ENCODE assay signal across 10 mouse cellular contexts in the genomic region with DNA sequence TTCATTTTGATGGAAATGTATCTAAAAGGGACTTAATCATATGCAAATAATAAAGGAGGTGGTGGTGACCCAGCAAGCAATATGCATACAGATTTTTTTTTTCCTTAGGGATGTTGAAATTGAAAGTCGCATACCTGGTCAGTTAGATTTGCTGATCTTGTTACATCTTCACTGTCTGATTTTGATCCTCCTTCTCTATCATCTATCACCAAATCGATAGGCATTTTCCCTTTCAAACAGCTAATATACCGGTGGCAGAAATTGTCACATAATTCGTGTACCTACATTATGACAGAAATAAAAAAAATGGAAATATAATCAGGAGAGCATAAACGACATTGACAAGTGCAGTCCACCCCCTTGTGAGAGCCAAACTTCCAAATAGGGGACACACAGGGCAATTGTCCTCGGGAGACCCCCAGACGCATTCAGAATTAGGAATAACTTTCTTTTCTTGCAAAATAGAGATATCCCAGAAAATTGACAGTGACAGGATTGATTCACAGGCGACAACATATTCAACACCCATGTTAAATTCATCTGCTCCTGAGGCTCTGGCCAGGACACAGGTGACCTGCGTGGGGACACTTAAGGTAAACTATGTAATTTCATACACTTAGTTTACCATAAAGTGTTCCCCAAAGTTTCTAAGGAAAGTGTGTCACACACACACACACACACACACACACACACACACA. TPM values are rescaled to one million over a fixed set of nuclear protein-coding genes. Genes with fewer than 3 reads are reported as not detected.
DNase-seq lines count a peak whose midpoint lies in the region; ATAC-seq and TF ChIP-seq lines count a peak whose summit lies in the region.
"Had no signal": no experiment of that assay in that cellular context is flagged by ENCODE, and none has a peak within 500 bp of the region (broad histone marks: within the 10 kb centered on the region; RNA-seq: fewer than 3 reads in every experiment).

No protein-coding gene starts in this region.

- TF ChIP-seq POLR2A in cerebellum, adult 2 months (IDR thresholded peaks at IDR 0.05; ENCODE audit: borderline replicate concordance, insufficient read depth, low read length): no peak

- H3K4me1 ChIP-seq in cerebellum, adult 2 months (ENCODE audit: control insufficient read depth, insufficient read depth, low read length): peaks cover 14% of the 10 kb centered on the region
- peaks cover 25% of the 10 kb centered on the region for H3K4me1 ChIP-seq in liver, embryonic 11.5 days (replicated peaks; ENCODE audit: control insufficient read depth, insufficient read depth, low read length)
- peaks cover 74% of the 10 kb centered on the region for H3K4me1 ChIP-seq in hindbrain, embryonic 13.5 days (replicated peaks)
- peaks cover 62% of the 10 kb centered on the region for H3K4me1 ChIP-seq in neural tube, embryonic 12.5 days

- peak overlapping the region; percentile 33 for H3K4me3 ChIP-seq in cerebellum, adult 2 months (replicated peaks; ENCODE audit: insufficient read depth, low read depth, low read length)
- H3K4me3 ChIP-seq in liver, embryonic 11.5 days (ENCODE audit: low read depth, low read length): no peak overlapping the region; the same call in 1 of the 2 replicates
- H3K4me3 ChIP-seq in hindbrain, embryonic 13.5 days: peak overlapping the region; percentile 85
- peak overlapping the region; percentile 18 for H3K4me3 ChIP-seq in neural tube, embryonic 12.5 days

- ATAC-seq in liver, embryonic 11.5 days (replicated peaks; ENCODE audit: low FRiP score): no peak
- no peak for ATAC-seq in hindbrain, embryonic 13.5 days (ENCODE audit: low FRiP score)
- no peak for ATAC-seq in neural tube, embryonic 12.5 days (ENCODE audit: low FRiP score, low read depth)

- H3K27ac ChIP-seq in cerebellum, adult 2 months (ENCODE audit: insufficient read depth, low read length): peak overlapping the region; percentile 27; the same call in 1 of the 2 replicates
- H3K27ac ChIP-seq in liver, embryonic 11.5 days (ENCODE audit: low read depth, low read length): no peak overlapping the region
- peak overlapping the region; percentile 100 for H3K27ac ChIP-seq in hindbrain, embryonic 13.5 days
- no peak overlapping the region for H3K27ac ChIP-seq in neural tube, embryonic 12.5 days

- H3K9ac ChIP-seq in liver, embryonic 11.5 days (ENCODE audit: low read depth, low read length): no peak overlapping the region
- H3K9ac ChIP-seq in hindbrain, embryonic 13.5 days: peak overlapping the region; percentile 100
- peak overlapping the region; percentile 100 for H3K9ac ChIP-seq in neural tube, embryonic 12.5 days

- 17% methylated on average over 9 of the region's 9 CpGs for whole genome bisulfite sequencing in cerebellum, adult 2 months
- 54% methylated on average over 9 of the region's 9 CpGs for WGBS in liver, embryonic 11.5 days
- 17% methylated on average over 9 of the region's 9 CpGs for whole genome bisulfite sequencing in hindbrain, embryonic 13.5 days
- 22% methylated on average over 9 of the region's 9 CpGs for WGBS in neural tube, embryonic 12.5 days

- peak overlapping the region; percentile 55; the same call in 1 of the 2 replicates for H3K4me2 ChIP-seq in liver, embryonic 11.5 days
- peak overlapping the region; percentile 89 for H3K4me2 ChIP-seq in hindbrain, embryonic 13.5 days
- peak overlapping the region; percentile 92 for H3K4me2 ChIP-seq in neural tube, embryonic 12.5 days (replicated peaks)

- no peaks in the 10 kb centered on the region for H3K27me3 ChIP-seq in cerebellum, adult 2 months (ENCODE audit: control insufficient read depth, insufficient read depth, low read length)
- H3K27me3 ChIP-seq in liver, embryonic 11.5 days (replicated peaks; ENCODE audit: control insufficient read depth, insufficient read depth, low read length): no peaks in the 10 kb centered on the region
- no peaks in the 10 kb centered on the region for H3K27me3 ChIP-seq in hindbrain, embryonic 13.5 days
- no peaks in the 10 kb centered on the region for H3K27me3 ChIP-seq in neural tube, embryonic 12.5 days (replicated peaks)

- no peaks in the 10 kb centered on the region for H3K9me3 ChIP-seq in liver, embryonic 11.5 days (ENCODE audit: control insufficient read depth, low read length)
- H3K9me3 ChIP-seq in hindbrain, embryonic 13.5 days: no peaks in the 10 kb centered on the region
- no peaks in the 10 kb centered on the region for H3K9me3 ChIP-seq in neural tube, embryonic 12.5 days

- 0 out of 2 replicates have a peak, but pooled peaks cover 2% of the 10 kb centered on the region for H3K36me3 ChIP-seq in liver, embryonic 11.5 days (ENCODE audit: control insufficient read depth, insufficient read depth, low read length)
- peaks cover 25% of the 10 kb centered on the region for H3K36me3 ChIP-seq in hindbrain, embryonic 13.5 days
- peaks cover 17% of the 10 kb centered on the region; the same call in 1 of the 2 replicates for H3K36me3 ChIP-seq in neural tube, embryonic 12.5 days

- DNase-seq in cerebellum, adult 2 months: no peak
- no peak for DNase-seq in cerebellum, postnatal 4 days (ENCODE audit: low spot score in 2 of 2)
- no peak for DNase-seq in liver, embryonic 11.5 days (ENCODE audit: low spot score)
- DNase-seq in liver: no peak
- DNase-seq in layer of hippocampus, adult 8-10 months (ENCODE audit: low spot score in 2 of 2): no peak
- no peak for DNase-seq in spleen, adult 12 weeks (ENCODE audit: low spot score)
- DNase-seq: adrenal gland, postnatal 36 days; lung, postnatal 14 days had no signal

- TF ChIP-seq CTCF in cerebellum, adult 2 months (IDR thresholded peaks at IDR 0.05; ENCODE audit: borderline replicate concordance, insufficient read depth, low read depth, low read length): no peak

RNA-seq across cellular contexts. Expression of a gene that starts 7.5 kb away (rescaled TPM):
- polyA plus RNA-seq in cerebellum, adult 2 months (2012; rRNA removed): 45.9 and 46.3 TPM in 2 replicates
- 44.7 and 46.6 TPM in 2 replicates for polyA plus RNA-seq in liver, embryonic 11.5 days (2014; fragmentation: Nextera tagmentation; extraction: Ambion mirVana)
- 211 and 212 TPM in 2 replicates for polyA plus RNA-seq in hindbrain, embryonic 13.5 days (2015; fragmentation: Nextera tagmentation; extraction: Ambion mirVana)
- 188 and 191 TPM in 2 replicates for polyA plus RNA-seq in neural tube, embryonic 12.5 days (2016; fragmentation: Nextera tagmentation; extraction: Ambion mirVana)
- 1 to 10 TPM; 2.2 to 3.0 (median 2.6) TPM for total RNA-seq in layer of hippocampus, adult 8-10 months (2022)

Comparison
In these comparisons a context has a peak if more than half of its experiments do, and no peak if none do; other contexts are left out.
1. H3K27ac ChIP-seq: peak in cerebellum, adult 2 months (single experiment) and hindbrain, embryonic 13.5 days (single experiment); none in liver, embryonic 11.5 days (single experiment) and neural tube, embryonic 12.5 days (single experiment).
2. Peak in every context shown above with its lines, with median percentiles within 50 percentile points of each other: H3K4me2 ChIP-seq.